Mouse (Mus musculus) neural tube, embryonic 10.5 days (tissue): ENCODE measurements around the gene Pak4.
"Not testable (repeated sequence)": the region's sequence is repeated elsewhere in the genome, so short reads cannot be mapped to it uniquely, and the experiment has no call there.

Experiments
- DNase-seq: peaks from one replicate; pipeline ENCODE4 v3.0.0-alpha.2; 2017; ENCODE audit warnings: low spot score; ENCODE audit errors: extremely low spot score

Pak4 gene

GRCm38 (mm10) chr7:28510405-28510974, 87.5 kb downstream of the Pak4 start, which contains the start of gene Ifnl2:
Ifnl2 (minus strand) TSS chr7:28510455.
- not testable (repeated sequence) for DNase-seq

- DNase-seq = not testable (repeated sequence)
Observed at GRCm38 (mm10) chr7:28509121-28509520, 88.9 kb downstream of the Pak4 start.
